Mouse (Mus musculus) heart, embryonic 10.5 days (tissue): Measurements from ENCODE around the gene Sgpp2. TPM values are rescaled to one million over a fixed set of nuclear protein-coding genes. Genes with fewer than 3 reads are reported as not detected.
A peak's percentile ranks its signal among the peaks of the same experiment; 100 is the strongest.

Source experiments
- DNase-seq: peaks from one replicate; pipeline ENCODE4 v3.0.0-alpha.2; 2017; ENCODE audit warnings: low spot score
- H3K27ac ChIP-seq: fragments of 300-500 bp; sonication (generic); 2 replicates; pipeline ENCODE4 v1.5.1; 2016; ENCODE audit warnings: mild to moderate bottlenecking
- H3K27me3 ChIP-seq: fragments of 300-500 bp; sonication (generic); 2 replicates; pipeline ENCODE4 v1.6.1; 2016; ENCODE audit warnings: mild to moderate bottlenecking; ENCODE audit not compliant: poor library complexity, insufficient read depth, severe bottlenecking
- H3K36me3 ChIP-seq: fragments of 300-500 bp; sonication (generic); 2 replicates; pipeline ENCODE4 v1.6.1; 2016; ENCODE audit warnings: mild to moderate bottlenecking, moderate library complexity
- H3K4me1 ChIP-seq: fragments of 300-500 bp; sonication (generic); 2 replicates; pipeline ENCODE4 v1.6.1; 2016; ENCODE audit warnings: mild to moderate bottlenecking
- H3K4me3 ChIP-seq: fragments of 300-500 bp; sonication (generic); 2 replicates; pipeline ENCODE4 v1.5.1; 2016; ENCODE audit warnings: mild to moderate bottlenecking, moderate library complexity
- H3K9me3 ChIP-seq: fragments of 300-500 bp; sonication (generic); 2 replicates; pipeline ENCODE4 v1.6.1; 2016; ENCODE audit warnings: mild to moderate bottlenecking, moderate library complexity
- whole genome bisulfite sequencing: fragments of 180-500 bp; shearing (Covaris S2); methylation state at CpG from one replicate; pipeline ENCODE4 v1.1.7; 2016; 5-methylcytosine and 5-hydroxymethylcytosine counted together
- polyA plus RNA-seq: library from polyadenylated mRNA; unstranded; fragments of >200 nt; fragmentation: Nextera tagmentation; extraction: Ambion mirVana; gene quantifications from 2 replicates; pipeline ENCODE4 v1.2.1, GENCODE M21; 2016

Gene Sgpp2
- polyA plus RNA-seq: 0.11 and 0.65 TPM in 2 replicates

DNA sequence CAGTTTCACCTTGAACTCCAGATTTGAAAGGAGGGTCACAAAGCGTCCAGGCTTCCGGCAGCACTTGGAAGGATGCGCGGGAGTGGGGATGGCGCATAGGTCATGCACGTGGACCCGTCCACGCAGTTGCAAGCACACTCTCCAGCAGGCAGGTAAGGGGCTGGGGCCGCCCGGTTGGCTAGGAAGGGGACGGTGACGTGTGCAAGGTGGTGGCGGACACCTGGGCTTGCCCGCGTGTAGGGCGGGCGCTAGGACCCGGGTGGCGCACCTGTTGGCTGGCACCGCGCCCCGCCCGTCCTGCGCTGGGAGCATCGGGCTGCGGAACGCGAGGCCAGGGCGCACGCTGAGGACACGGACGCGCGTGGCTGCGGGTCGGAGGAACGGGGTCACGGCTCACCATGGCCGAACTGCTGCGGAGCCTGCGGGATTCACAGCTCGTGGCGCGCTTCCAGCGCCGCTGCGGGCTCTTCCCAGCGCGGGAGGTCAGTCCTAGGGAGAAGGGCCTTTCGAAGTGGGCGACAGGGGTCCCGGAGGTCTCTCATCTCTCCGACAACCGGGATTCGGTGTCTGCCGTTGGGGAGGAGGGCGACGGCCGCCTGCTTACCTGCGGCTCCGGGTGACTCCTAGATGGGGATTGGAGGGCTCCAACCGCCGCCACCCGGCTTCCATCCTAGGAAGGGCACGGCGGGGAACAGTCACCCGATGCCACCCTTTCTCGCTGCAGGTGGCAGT, at the start of gene Sgpp2:
Gene Sgpp2, plus strand, starts transcription at position 325 of the 732 bp plus-strand sequence.
- H3K4me3 ChIP-seq: peak within 1 kb of the TSS; percentile 73
- H3K9me3 ChIP-seq: no peaks in the 10 kb centered on the region
- no peak for DNase-seq
- H3K27ac ChIP-seq: 0 out of 2 replicates have a peak within 1 kb of the TSS, but pooled peaks have one; percentile 25
- no peaks in the 10 kb centered on the region for H3K36me3 ChIP-seq
- WGBS: under 1% methylated on average over 68 of the region's 68 CpGs
- H3K27me3 ChIP-seq: peaks cover 71% of the 10 kb centered on the region
- peaks cover 20% of the 10 kb centered on the region for H3K4me1 ChIP-seq

GRCm38 (mm10) chr1:78267519-78267918, 42.6 kb upstream of the Sgpp2 start:
- WGBS: 62% methylated on average over 5 of the region's 5 CpGs
- no peak for DNase-seq
- H3K36me3 ChIP-seq: no peaks in the 10 kb centered on the region
- H3K9me3 ChIP-seq: no peaks in the 10 kb centered on the region
- no peak overlapping the region for H3K4me3 ChIP-seq
- H3K4me1 ChIP-seq: 0 out of 2 replicates have a peak, but pooled peaks cover 3% of the 10 kb centered on the region
- H3K27ac ChIP-seq: no peak overlapping the region
- H3K27me3 ChIP-seq: no peaks in the 10 kb centered on the region

DNA sequence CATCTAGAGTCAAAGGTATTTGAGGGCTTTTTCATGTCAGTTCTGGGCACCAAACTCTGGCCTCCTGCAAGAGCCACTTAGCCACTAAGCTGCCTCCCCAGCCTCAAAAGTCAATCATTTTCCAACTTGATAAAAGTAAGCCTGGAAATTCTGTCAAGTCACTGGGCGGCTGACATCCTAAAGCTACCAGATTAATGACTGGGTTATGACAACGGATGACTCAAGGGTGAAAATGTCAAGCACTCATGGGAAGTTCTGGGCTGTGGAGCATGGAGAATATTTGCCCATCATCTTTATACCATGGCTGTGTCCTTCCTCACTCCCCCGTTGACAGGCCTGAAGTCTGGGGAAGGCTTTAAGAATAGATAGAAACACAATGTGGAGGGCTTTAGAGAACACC, 37.2 kb upstream of the Sgpp2 start:
- no peak for DNase-seq
- Histone ChIP-seq H3K9me3 (no peaks in the 10 kb centered on the region), H3K36me3 (no peaks in the 10 kb centered on the region), H3K27me3 (no peaks in the 10 kb centered on the region), H3K4me1 (no peaks in the 10 kb centered on the region), H3K4me3 (no peak overlapping the region), H3K27ac (no peak overlapping the region)
- WGBS: 73% methylated on average over 3 of the region's 3 CpGs

- WGBS: 15% methylated on average over 3 of the region's 3 CpGs
- Histone ChIP-seq H3K9me3 (no peaks in the 10 kb centered on the region), H3K27ac (no peak overlapping the region), H3K36me3 (no peaks in the 10 kb centered on the region), H3K4me3 (no peak overlapping the region), H3K27me3 (no peaks in the 10 kb centered on the region), H3K4me1 (peaks cover 7% of the 10 kb centered on the region)
- DNase-seq: no peak
Observed at GRCm38 (mm10) chr1:78279128-78279527, 31.0 kb upstream of the Sgpp2 start.

GRCm38 (mm10) chr1:78292397-78292796, 17.7 kb upstream of the Sgpp2 start:
- H3K27me3 ChIP-seq: no peaks in the 10 kb centered on the region
- H3K36me3 ChIP-seq: no peaks in the 10 kb centered on the region
- H3K4me1 ChIP-seq: no peaks in the 10 kb centered on the region
- 80% methylated on average over 3 of the region's 3 CpGs for WGBS
- DNase-seq: no peak
- H3K4me3 ChIP-seq: no peak overlapping the region
- no peaks in the 10 kb centered on the region for H3K9me3 ChIP-seq
- no peak overlapping the region for H3K27ac ChIP-seq

DNA sequence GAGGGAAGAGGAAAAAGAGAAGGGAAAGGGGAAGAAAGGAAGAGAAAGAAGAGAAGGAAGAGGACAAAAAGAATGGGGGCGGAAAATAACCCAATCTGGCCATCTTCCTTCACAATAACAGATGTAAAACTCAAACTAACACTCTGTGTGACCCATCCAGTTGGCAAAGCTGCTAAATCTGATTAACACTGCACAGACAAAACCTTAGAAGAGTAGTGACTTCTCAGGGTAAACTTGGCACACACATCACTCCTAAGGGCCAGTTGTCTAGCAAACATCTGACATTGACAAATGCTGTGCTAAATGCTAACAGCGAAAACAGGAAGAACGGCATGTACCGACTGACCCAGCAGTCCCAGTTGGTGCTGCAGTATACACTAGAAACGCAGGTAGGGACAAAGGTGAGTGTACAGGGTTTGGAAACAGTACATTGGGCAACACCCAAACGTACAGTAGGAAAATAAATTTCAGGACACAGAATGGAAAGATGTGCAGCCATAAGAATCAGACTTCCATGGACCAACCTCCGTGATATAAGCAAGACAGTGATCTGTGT, 10.4 kb upstream of the Sgpp2 start:
- Histone ChIP-seq H3K4me1 (no peaks in the 10 kb centered on the region), H3K27ac (no peak overlapping the region), H3K9me3 (no peaks in the 10 kb centered on the region), H3K27me3 (0 out of 2 replicates have a peak, but pooled peaks cover 10% of the 10 kb centered on the region), H3K4me3 (no peak overlapping the region), H3K36me3 (no peaks in the 10 kb centered on the region)
- 75% methylated on average over 7 of the region's 7 CpGs for WGBS
- no peak for DNase-seq

DNA sequence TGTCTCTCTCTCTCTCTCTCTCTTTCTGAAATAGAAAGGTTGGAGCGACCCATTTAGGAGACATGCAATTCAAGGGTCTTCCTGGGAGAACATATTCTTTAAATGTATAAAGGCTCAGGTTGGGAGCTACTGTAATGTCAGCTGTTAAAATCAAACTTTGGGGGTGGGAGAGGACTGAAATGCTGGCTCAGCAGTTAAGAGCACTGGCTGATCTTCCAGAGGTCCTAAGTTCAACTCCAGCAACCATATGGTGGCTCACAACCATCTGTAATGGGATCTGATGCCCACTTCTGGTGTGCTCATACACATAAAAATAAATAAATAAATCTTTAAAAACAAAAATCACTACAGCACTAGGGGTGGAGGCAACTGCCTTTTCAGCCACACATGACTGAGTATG, 1.5 kb upstream of the Sgpp2 start:
- WGBS: 66% methylated on average over 1 of the region's 1 CpGs
- Histone ChIP-seq H3K27me3 (peaks cover 73% of the 10 kb centered on the region), H3K4me1 (peaks cover 20% of the 10 kb centered on the region)

GRCm38 (mm10) chr1:78309280-78309679, 865 bp upstream of the Sgpp2 start:
- H3K36me3 ChIP-seq: no peaks in the 10 kb centered on the region
- no peak for DNase-seq
- no peaks in the 10 kb centered on the region for H3K9me3 ChIP-seq
- 4% methylated on average over 9 of the region's 9 CpGs for WGBS
- H3K4me1 ChIP-seq: peaks cover 20% of the 10 kb centered on the region
- H3K27ac ChIP-seq: no peak overlapping the region
- H3K27me3 ChIP-seq: peaks cover 73% of the 10 kb centered on the region
- H3K4me3 ChIP-seq: no peak overlapping the region

More for the DNA sequence above, 1.5 kb upstream of the Sgpp2 start:
- DNase-seq: no peak
- Histone ChIP-seq H3K36me3 (no peaks in the 10 kb centered on the region), H3K27ac (no peak overlapping the region), H3K9me3 (no peaks in the 10 kb centered on the region), H3K4me3 (no peak overlapping the region)

- no peaks in the 10 kb centered on the region for H3K9me3 ChIP-seq
- WGBS: under 1% methylated on average over 17 of the region's 17 CpGs
- no peaks in the 10 kb centered on the region for H3K36me3 ChIP-seq
- DNase-seq: no peak
- peaks cover 67% of the 10 kb centered on the region for H3K27me3 ChIP-seq
- peaks cover 20% of the 10 kb centered on the region for H3K4me1 ChIP-seq
- peak overlapping the region; percentile 73 for H3K4me3 ChIP-seq
- no peak overlapping the region for H3K27ac ChIP-seq
Observed at GRCm38 (mm10) chr1:78310861-78311341, 756 bp downstream of the Sgpp2 start.

- peak overlapping the region; percentile 73; the same call in 1 of the 2 replicates for H3K4me3 ChIP-seq
- DNase-seq: no peak
- H3K36me3 ChIP-seq: no peaks in the 10 kb centered on the region
- peaks cover 63% of the 10 kb centered on the region for H3K27me3 ChIP-seq
- H3K9me3 ChIP-seq: no peaks in the 10 kb centered on the region
- peaks cover 20% of the 10 kb centered on the region for H3K4me1 ChIP-seq
- no peak overlapping the region for H3K27ac ChIP-seq
- WGBS: 0% methylated on average over 7 of the region's 7 CpGs
Observed at GRCm38 (mm10) chr1:78311482-78311881, 1.3 kb downstream of the Sgpp2 start.

GRCm38 (mm10) chr1:78312917-78313316, 2.8 kb downstream of the Sgpp2 start:
- no peaks in the 10 kb centered on the region for H3K9me3 ChIP-seq
- H3K36me3 ChIP-seq: no peaks in the 10 kb centered on the region
- peaks cover 20% of the 10 kb centered on the region for H3K4me1 ChIP-seq
- no peak overlapping the region for H3K4me3 ChIP-seq
- DNase-seq: no peak
- H3K27ac ChIP-seq: no peak overlapping the region
- H3K27me3 ChIP-seq: peaks cover 50% of the 10 kb centered on the region
- 64% methylated on average over 4 of the region's 4 CpGs for WGBS

GRCm38 (mm10) chr1:78313961-78314360, 3.8 kb downstream of the Sgpp2 start:
- WGBS: 66% methylated on average over 4 of the region's 4 CpGs
- Histone ChIP-seq H3K4me3 (no peak overlapping the region), H3K27ac (no peak overlapping the region), H3K4me1 (peaks cover 20% of the 10 kb centered on the region), H3K36me3 (no peaks in the 10 kb centered on the region), H3K9me3 (no peaks in the 10 kb centered on the region), H3K27me3 (peaks cover 44% of the 10 kb centered on the region)
- no peak for DNase-seq

DNA sequence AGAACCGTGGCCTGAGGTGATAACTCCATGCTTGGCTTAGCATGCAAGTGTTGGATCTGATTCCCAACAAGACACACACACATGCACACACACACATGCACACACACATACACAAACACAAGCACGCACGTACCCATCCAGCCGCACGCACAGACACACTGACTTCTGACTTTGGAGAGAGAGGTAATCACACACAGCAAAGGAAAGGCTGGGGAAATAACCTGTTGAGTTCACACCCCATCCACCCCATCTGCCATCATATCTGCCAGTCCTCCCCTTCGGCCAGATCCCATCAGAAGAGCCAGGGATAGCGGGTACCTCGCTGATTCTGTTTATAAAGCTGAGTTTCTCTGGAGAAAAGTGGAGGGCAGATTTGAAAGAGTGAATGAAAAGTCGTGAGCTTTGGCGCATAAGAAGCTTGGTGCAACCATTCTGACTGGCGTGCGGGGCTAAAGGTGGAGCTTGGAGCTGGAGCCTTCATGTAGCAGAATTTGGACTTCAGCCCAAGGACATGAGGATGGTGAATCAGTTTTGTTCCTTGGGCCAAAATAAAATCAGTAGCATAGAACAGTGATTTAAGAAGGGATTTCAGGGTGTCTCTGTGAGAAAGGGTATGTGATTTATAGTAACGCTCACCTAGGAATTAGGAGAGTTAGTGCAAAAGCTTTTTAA, 8.1 kb downstream of the Sgpp2 start:
- 83% methylated on average over 13 of the region's 13 CpGs for WGBS
- H3K4me3 ChIP-seq: no peak overlapping the region

More for the DNA sequence above, 8.1 kb downstream of the Sgpp2 start:
- no peak for DNase-seq
- Histone ChIP-seq H3K27ac (no peak overlapping the region), H3K9me3 (no peaks in the 10 kb centered on the region), H3K4me1 (no peaks in the 10 kb centered on the region), H3K27me3 (0 out of 2 replicates have a peak, but pooled peaks cover 5% of the 10 kb centered on the region), H3K36me3 (no peaks in the 10 kb centered on the region)
